Mouse (Mus musculus): ENCODE data around the gene Cask. TPM values are rescaled to one million over a fixed set of nuclear protein-coding genes. Genes with fewer than 3 reads are reported as not detected.
"Not testable (repeated sequence)": the region's sequence is repeated elsewhere in the genome, so short reads cannot be mapped to it uniquely, and the experiment has no call there.

Gene Cask
- polyA plus RNA-seq, 1 experiment from 2014 or later = 5.9 TPM

DNA sequence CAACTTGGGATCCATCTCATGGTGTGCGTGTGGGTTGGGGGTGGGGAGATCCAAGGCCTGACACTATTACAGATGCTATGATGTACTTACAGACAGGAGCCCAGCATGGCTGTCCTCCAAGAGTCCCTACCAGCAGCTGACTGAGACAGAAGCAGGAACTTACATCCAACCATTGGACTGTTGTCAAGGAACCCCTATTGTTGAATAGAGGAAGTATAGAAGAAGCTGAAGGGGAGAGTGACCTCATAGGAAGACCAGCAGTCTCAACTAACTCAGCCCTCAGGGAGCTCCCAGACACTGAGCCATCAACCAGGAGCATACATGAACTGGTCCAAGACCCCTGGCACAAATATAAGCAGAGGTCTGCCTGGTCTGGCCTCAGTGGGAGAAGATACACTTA is 85.5 kb downstream of the Cask start:
- Histone ChIP-seq H3K9me3 (no peaks in the 10 kb centered on the region), H3K27me3 (ENCODE audit: insufficient read depth, poor library complexity, severe bottlenecking) (no peaks in the 10 kb centered on the region), H3K27ac (no peak overlapping the region), H3K4me1 (no peaks in the 10 kb centered on the region), H3K36me3 (no peaks in the 10 kb centered on the region), H3K4me3 (no peak overlapping the region)
- DNase-seq (ENCODE audit: low spot score) = no peak
- WGBS = 88% methylated on average over 1 of the region's 1 CpGs

GRCm38 (mm10) chrX:13765024-13765423 is 86.1 kb downstream of the Cask start:
- Histone ChIP-seq H3K27ac (no peak overlapping the region), H3K4me1 (no peaks in the 10 kb centered on the region), H3K36me3 (no peaks in the 10 kb centered on the region), H3K9me3 (no peaks in the 10 kb centered on the region), H3K27me3 (ENCODE audit: insufficient read depth, poor library complexity, severe bottlenecking) (no peaks in the 10 kb centered on the region), H3K4me3 (no peak overlapping the region)
- DNase-seq (ENCODE audit: low spot score) = no peak
- WGBS = 78% methylated on average over 1 of the region's 1 CpGs

DNA sequence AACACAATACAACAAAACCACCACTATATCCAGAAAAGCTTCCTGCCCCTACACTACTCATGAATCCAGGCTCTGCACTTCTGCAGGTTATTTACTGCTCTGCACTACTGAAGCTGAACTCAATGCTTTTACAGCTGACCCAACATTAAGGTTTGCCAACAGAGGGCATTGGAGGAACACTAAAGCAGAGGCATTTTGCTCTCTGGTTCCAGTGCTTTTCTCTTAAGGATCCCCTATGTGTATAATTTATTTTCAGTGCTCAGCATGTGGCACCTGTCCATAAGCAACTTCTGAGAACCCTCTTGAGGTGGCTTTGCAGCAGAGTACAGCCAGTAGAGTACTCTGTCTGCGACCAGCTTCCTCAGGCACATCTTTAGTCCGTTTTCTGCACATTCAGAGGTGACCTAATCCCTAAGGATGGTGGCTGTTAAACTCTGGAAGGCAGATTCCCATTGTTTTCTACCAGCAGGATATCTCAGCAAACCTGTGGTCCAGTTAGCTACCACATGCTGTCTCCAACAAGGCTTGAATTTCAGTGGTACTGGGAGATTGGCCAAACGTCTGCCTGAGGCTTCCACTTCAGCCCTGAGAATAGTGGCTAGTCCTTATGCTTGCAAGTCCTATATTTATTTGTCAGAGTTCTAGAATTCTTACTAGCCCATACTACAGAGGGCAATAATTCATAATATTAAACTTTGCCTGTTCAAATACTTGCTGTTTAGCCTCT is 93.7 kb downstream of the Cask start:
- Histone ChIP-seq H3K27me3 (ENCODE audit: insufficient read depth, poor library complexity, severe bottlenecking) (no peaks in the 10 kb centered on the region), H3K27ac (no peak overlapping the region), H3K4me3 (no peak overlapping the region), H3K9me3 (no peaks in the 10 kb centered on the region), H3K4me1 (no peaks in the 10 kb centered on the region), H3K36me3 (no peaks in the 10 kb centered on the region)
- WGBS = 28% methylated on average over 3 of the region's 3 CpGs
- DNase-seq (ENCODE audit: low spot score) = no peak

- no peak for DNase-seq (ENCODE audit: low spot score)
- 38% methylated on average over 2 of the region's 2 CpGs for WGBS
- Histone ChIP-seq H3K27me3 (ENCODE audit: insufficient read depth, poor library complexity, severe bottlenecking) (no peaks in the 10 kb centered on the region), H3K4me3 (no peak overlapping the region), H3K27ac (no peak overlapping the region), H3K9me3 (no peaks in the 10 kb centered on the region), H3K4me1 (no peaks in the 10 kb centered on the region), H3K36me3 (no peaks in the 10 kb centered on the region)
Measured at GRCm38 (mm10) chrX:13741110-13741509, 110.1 kb downstream of the Cask start.

- not testable (repeated sequence) for H3K36me3 ChIP-seq; H3K27ac ChIP-seq; H3K4me1 ChIP-seq; H3K9me3 ChIP-seq; H3K4me3 ChIP-seq; H3K27me3 ChIP-seq (ENCODE audit: insufficient read depth, poor library complexity, severe bottlenecking); DNase-seq (ENCODE audit: low spot score)
Measured at GRCm38 (mm10) chrX:13730785-13731184, 120.4 kb downstream of the Cask start.

DNA sequence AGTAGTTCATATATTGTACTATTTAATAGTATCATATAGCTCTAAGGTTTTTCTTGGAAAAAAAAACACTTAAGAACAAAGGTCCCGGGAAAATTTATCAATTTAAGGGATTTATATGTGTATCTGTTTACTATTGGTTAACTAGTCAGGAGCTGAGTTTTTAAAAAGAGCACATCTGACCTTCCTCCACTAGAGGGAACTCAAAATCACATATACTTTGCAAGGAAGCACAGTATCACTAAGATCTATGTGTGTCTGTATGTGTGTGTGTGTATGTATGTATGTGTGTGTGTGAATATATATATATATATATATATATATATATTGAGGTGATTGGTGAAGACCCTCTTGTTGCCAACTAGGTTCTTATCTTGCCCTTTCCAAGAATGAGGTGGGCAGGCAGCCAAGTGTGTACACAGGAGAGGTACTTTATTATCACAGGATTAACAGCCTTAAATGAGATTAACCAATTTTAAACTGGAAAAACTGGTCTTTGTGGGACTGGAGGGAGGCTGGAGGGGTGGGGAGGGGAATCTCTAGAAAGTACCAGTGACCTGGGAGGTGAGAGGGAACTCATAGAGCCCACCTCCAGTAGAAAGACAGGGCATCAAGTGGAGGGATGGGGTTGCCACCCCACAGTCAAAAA is 121.2 kb downstream of the Cask start:
- no peak for DNase-seq (ENCODE audit: low spot score)
- Histone ChIP-seq H3K4me1 (no peaks in the 10 kb centered on the region), H3K27ac (no peak overlapping the region), H3K4me3 (no peak overlapping the region), H3K27me3 (ENCODE audit: insufficient read depth, poor library complexity, severe bottlenecking) (no peaks in the 10 kb centered on the region), H3K9me3 (no peaks in the 10 kb centered on the region), H3K36me3 (no peaks in the 10 kb centered on the region)
- 88% methylated on average over 1 of the region's 1 CpGs for whole genome bisulfite sequencing

GRCm38 (mm10) chrX:13725573-13726403 is 125.4 kb downstream of the Cask start:
- no peak overlapping the region for H3K27ac ChIP-seq
- DNase-seq (ENCODE audit: low spot score) = no peak
- WGBS = 83% methylated on average over 8 of the region's 8 CpGs

GRCm38 (mm10) chrX:13720296-13720829 is 130.8 kb downstream of the Cask start:
- H3K36me3 ChIP-seq = no peaks in the 10 kb centered on the region
- H3K4me3 ChIP-seq = no peak overlapping the region
- H3K4me1 ChIP-seq = no peaks in the 10 kb centered on the region
- H3K27me3 ChIP-seq (ENCODE audit: insufficient read depth, poor library complexity, severe bottlenecking) = no peaks in the 10 kb centered on the region
- WGBS = 54% methylated on average over 7 of the region's 7 CpGs
- no peak overlapping the region for H3K27ac ChIP-seq
- no peaks in the 10 kb centered on the region for H3K9me3 ChIP-seq
- DNase-seq (ENCODE audit: low spot score) = no peak

More at GRCm38 (mm10) chrX:13725573-13726403, 125.4 kb downstream of the Cask start:
- Histone ChIP-seq H3K36me3 (no peaks in the 10 kb centered on the region), H3K4me3 (no peak overlapping the region), H3K4me1 (no peaks in the 10 kb centered on the region), H3K9me3 (no peaks in the 10 kb centered on the region), H3K27me3 (ENCODE audit: insufficient read depth, poor library complexity, severe bottlenecking) (no peaks in the 10 kb centered on the region)

GRCm38 (mm10) chrX:13718283-13718682 is 132.9 kb downstream of the Cask start:
- Histone ChIP-seq H3K4me1 (no peaks in the 10 kb centered on the region), H3K36me3 (0 out of 2 replicates have a peak, but pooled peaks cover 4% of the 10 kb centered on the region), H3K9me3 (no peaks in the 10 kb centered on the region), H3K4me3 (no peak overlapping the region), H3K27me3 (ENCODE audit: insufficient read depth, poor library complexity, severe bottlenecking) (no peaks in the 10 kb centered on the region), H3K27ac (no peak overlapping the region)
- DNase-seq (ENCODE audit: low spot score) = no peak
- WGBS = 86% methylated on average over 1 of the region's 1 CpGs

GRCm38 (mm10) chrX:13716796-13717569 is 134.2 kb downstream of the Cask start:
- H3K9me3 ChIP-seq = no peaks in the 10 kb centered on the region
- no peak overlapping the region for H3K27ac ChIP-seq
- DNase-seq (ENCODE audit: low spot score) = no peak
- H3K27me3 ChIP-seq (ENCODE audit: insufficient read depth, poor library complexity, severe bottlenecking) = no peaks in the 10 kb centered on the region
- 0 out of 2 replicates have a peak, but pooled peaks cover 6% of the 10 kb centered on the region for H3K36me3 ChIP-seq
- H3K4me1 ChIP-seq = no peaks in the 10 kb centered on the region
- WGBS = 63% methylated on average over 4 of the region's 4 CpGs
- H3K4me3 ChIP-seq = no peak overlapping the region

DNA sequence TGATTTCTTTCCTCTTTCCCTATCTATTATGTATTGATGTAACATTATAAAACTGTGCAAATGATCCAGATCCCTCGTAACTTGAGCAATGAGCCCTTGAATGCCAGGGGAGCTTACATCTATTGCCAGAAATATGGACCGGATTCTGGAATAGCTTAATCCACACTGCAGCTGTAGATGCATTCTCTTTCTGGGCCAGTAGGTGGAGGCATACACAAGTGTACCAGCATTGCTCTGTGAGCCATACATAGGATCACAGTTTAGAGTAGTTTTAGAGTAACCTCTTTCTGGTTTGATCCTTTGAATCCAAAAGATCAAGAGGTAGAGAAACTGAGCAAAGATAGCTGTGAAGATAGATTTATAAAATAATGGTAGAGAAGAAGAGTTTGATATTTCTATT is 141.0 kb downstream of the Cask start:
- H3K36me3 ChIP-seq = 0 out of 2 replicates have a peak, but pooled peaks cover 6% of the 10 kb centered on the region
- no peaks in the 10 kb centered on the region for H3K4me1 ChIP-seq
- 53% methylated on average over 2 of the region's 2 CpGs for WGBS
- no peak for DNase-seq (ENCODE audit: low spot score)
- no peaks in the 10 kb centered on the region for H3K27me3 ChIP-seq (ENCODE audit: insufficient read depth, poor library complexity, severe bottlenecking)
- H3K4me3 ChIP-seq = no peak overlapping the region
- H3K9me3 ChIP-seq = no peaks in the 10 kb centered on the region
- H3K27ac ChIP-seq = no peak overlapping the region

GRCm38 (mm10) chrX:13705051-13705450 is 146.1 kb downstream of the Cask start:
- WGBS = 65% methylated on average over 2 of the region's 2 CpGs
- H3K9me3 ChIP-seq = no peaks in the 10 kb centered on the region
- H3K36me3 ChIP-seq = no peaks in the 10 kb centered on the region
- no peak for DNase-seq (ENCODE audit: low spot score)
- no peaks in the 10 kb centered on the region for H3K27me3 ChIP-seq (ENCODE audit: insufficient read depth, poor library complexity, severe bottlenecking)
- no peak overlapping the region for H3K4me3 ChIP-seq
- H3K4me1 ChIP-seq = no peaks in the 10 kb centered on the region
- H3K27ac ChIP-seq = no peak overlapping the region

Data from heart, embryonic 10.5 days (tissue).